Mouse (Mus musculus) lung, postnatal 0 days (tissue): Measurements from ENCODE around the gene Opcml. TPM values are rescaled to one million over a fixed set of nuclear protein-coding genes. Genes with fewer than 3 reads are reported as not detected.

Experiments
- ATAC-seq: fragments of 200-750 bp; cut with Nextera tagmentation; 2 replicates; pipeline ENCODE4 v1.8.0; 2017; ENCODE audit warnings: moderate library complexity
- DNase-seq: peaks from one replicate; pipeline ENCODE4 v3.0.0-alpha.2; 2016; ENCODE audit warnings: low spot score
- H3K27ac ChIP-seq: fragments of 300-500 bp; sonication (generic); 2 replicates; pipeline ENCODE4 v1.5.1; 2014; ENCODE audit warnings: antibody characterized with exemption, mild to moderate bottlenecking, low read length, mixed read lengths
- H3K27me3 ChIP-seq: fragments of 300-500 bp; sonication (generic); replicated peaks from 2 replicates; pipeline ENCODE4 v1.6.1; 2014; ENCODE audit warnings: low read length, mixed read lengths; ENCODE audit not compliant: insufficient read depth
- H3K36me3 ChIP-seq: fragments of 300-500 bp; sonication (generic); 2 replicates; pipeline ENCODE4 v1.6.1; 2014; ENCODE audit warnings: low read length, mixed read lengths; ENCODE audit not compliant: insufficient read depth
- H3K4me1 ChIP-seq: fragments of 300-500 bp; sonication (generic); 2 replicates; pipeline ENCODE4 v1.6.1; 2014; ENCODE audit warnings: antibody characterized with exemption, low read depth, low read length, mixed read lengths; ENCODE audit not compliant: insufficient read depth
- H3K4me2 ChIP-seq: fragments of 300-500 bp; sonication (generic); replicated peaks from 2 replicates; pipeline ENCODE4 v1.6.1; 2014; ENCODE audit warnings: low read depth, mild to moderate bottlenecking, low read length, moderate library complexity, mixed read lengths
- H3K4me3 ChIP-seq: fragments of 300-500 bp; sonication (generic); 2 replicates; pipeline ENCODE4 v1.5.1; 2014; ENCODE audit warnings: low read depth, low read length
- H3K9ac ChIP-seq: fragments of 300-500 bp; sonication (generic); replicated peaks from 2 replicates; pipeline ENCODE4 v1.6.1; 2014; ENCODE audit warnings: low read depth, mild to moderate bottlenecking
- H3K9me3 ChIP-seq: fragments of 300-500 bp; sonication (generic); 2 replicates; pipeline ENCODE4 v1.6.1; 2016; ENCODE audit warnings: low read length, mixed read lengths
- CTCF ChIP-seq: IDR thresholded peaks from 2 replicates; pipeline ENCODE4 v1.5.1; 2016; ENCODE audit warnings: antibody characterized with exemption, mild to moderate bottlenecking
- EP300 ChIP-seq: IDR thresholded peaks from 2 replicates; pipeline ENCODE4 v1.6.1; 2016; ENCODE audit warnings: antibody characterized with exemption, mild to moderate bottlenecking, control low read depth
- WGBS: fragments of 180-500 bp; shearing (Covaris S2); extraction: QIAGEN DNeasy Blood & Tissue Kit; methylation state at CpG from one replicate; pipeline ENCODE4 v1.1.7; 2014; 5-methylcytosine and 5-hydroxymethylcytosine counted together
- polyA plus RNA-seq: library from polyadenylated mRNA; unstranded; fragments of >200 nt; fragmentation: Nextera tagmentation; extraction: Ambion mirVana; gene quantifications from 2 replicates; pipeline ENCODE4 v1.2.1, GENCODE M21; 2015

Opcml gene
- polyA plus RNA-seq, 1 experiment from 2014 or later, result 2.5 TPM

GRCm38 (mm10) chr9:28264761-28265160 lies 474.2 kb downstream of the Opcml start:
- H3K4me2 ChIP-seq, result no peak overlapping the region
- no peaks in the 10 kb centered on the region for H3K9me3 ChIP-seq
- ATAC-seq (no peak), DNase-seq (no peak)
- TF ChIP-seq CTCF (no peak), EP300 (no peak)
- H3K27me3 ChIP-seq, result no peaks in the 10 kb centered on the region
- H3K9ac ChIP-seq, result no peak overlapping the region
- H3K27ac ChIP-seq, result no peak overlapping the region
- no peaks in the 10 kb centered on the region for H3K36me3 ChIP-seq
- no peak overlapping the region for H3K4me3 ChIP-seq
- no peaks in the 10 kb centered on the region for H3K4me1 ChIP-seq
- 41% methylated on average over 6 of the region's 6 CpGs for WGBS

GRCm38 (mm10) chr9:28273816-28274215 lies 483.2 kb downstream of the Opcml start:
- DNase-seq, result peak; percentile 59
- no peaks in the 10 kb centered on the region for H3K4me1 ChIP-seq
- H3K27ac ChIP-seq, result no peak overlapping the region
- 70% methylated on average over 2 of the region's 2 CpGs for WGBS
- 0 out of 2 replicates have a peak, but pooled peaks have one; percentile 19 for ATAC-seq
- no peak overlapping the region for H3K9ac ChIP-seq
- peak; percentile 26; the same call in 1 of the 2 replicates for TF ChIP-seq EP300
- TF ChIP-seq CTCF, result no peak
- no peaks in the 10 kb centered on the region for H3K36me3 ChIP-seq
- H3K4me2 ChIP-seq, result no peak overlapping the region
- no peaks in the 10 kb centered on the region for H3K9me3 ChIP-seq
- H3K4me3 ChIP-seq, result no peak overlapping the region
- no peaks in the 10 kb centered on the region for H3K27me3 ChIP-seq

DNA sequence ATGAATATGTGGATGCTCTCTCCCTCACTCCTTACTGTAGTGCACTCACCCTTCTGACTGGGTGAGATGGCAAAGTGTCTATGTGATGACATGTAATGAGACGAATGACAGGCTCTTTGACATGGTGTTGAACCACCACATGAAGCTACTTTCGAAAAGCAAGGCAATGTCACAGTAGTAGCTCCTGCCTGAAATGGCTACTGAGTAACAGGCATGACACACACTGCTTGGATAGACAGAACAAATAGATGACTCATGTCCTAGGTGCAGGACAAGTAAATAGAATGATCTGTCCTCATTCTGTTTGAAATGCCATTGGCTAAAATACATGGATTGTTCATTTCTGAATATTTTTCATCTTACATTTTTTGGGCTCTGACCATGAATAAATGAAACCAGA lies 488.0 kb downstream of the Opcml start:
- ATAC-seq, result no peak

DNA sequence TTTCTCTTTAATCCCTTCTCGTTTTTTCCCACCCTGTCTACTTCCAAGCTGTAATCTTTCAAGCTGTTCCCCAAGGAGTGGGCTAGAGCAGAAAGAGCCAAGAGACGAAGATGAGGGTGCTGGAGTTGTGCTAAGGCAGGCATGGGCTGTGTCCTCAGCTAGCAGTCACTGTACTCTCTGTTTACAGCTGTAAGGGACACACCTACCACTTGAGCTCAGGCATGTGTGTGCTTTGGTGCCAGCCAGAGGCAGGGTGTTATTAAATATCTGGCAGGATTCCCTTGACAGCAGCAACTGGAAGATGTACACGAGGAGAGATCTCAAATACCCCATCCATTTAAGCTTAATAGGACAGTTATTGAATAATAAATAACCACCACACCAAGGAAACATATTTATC lies 490.4 kb downstream of the Opcml start:
- DNase-seq (peak; percentile 24), ATAC-seq (0 out of 2 replicates have a peak, but pooled peaks have one; percentile 28)
- 20% methylated on average over 3 of the region's 3 CpGs for WGBS

More for the DNA sequence above, 488.0 kb downstream of the Opcml start:
- no peaks in the 10 kb centered on the region for H3K36me3 ChIP-seq
- H3K4me3 ChIP-seq, result no peak overlapping the region
- no peak overlapping the region for H3K4me2 ChIP-seq
- DNase-seq, result no peak
- no peaks in the 10 kb centered on the region for H3K9me3 ChIP-seq
- H3K27ac ChIP-seq, result no peak overlapping the region
- no peaks in the 10 kb centered on the region for H3K4me1 ChIP-seq
- WGBS, result 80% methylated on average over 2 of the region's 2 CpGs
- no peaks in the 10 kb centered on the region for H3K27me3 ChIP-seq
- H3K9ac ChIP-seq, result no peak overlapping the region
- no peak for TF ChIP-seq CTCF
- no peak for TF ChIP-seq EP300

DNA sequence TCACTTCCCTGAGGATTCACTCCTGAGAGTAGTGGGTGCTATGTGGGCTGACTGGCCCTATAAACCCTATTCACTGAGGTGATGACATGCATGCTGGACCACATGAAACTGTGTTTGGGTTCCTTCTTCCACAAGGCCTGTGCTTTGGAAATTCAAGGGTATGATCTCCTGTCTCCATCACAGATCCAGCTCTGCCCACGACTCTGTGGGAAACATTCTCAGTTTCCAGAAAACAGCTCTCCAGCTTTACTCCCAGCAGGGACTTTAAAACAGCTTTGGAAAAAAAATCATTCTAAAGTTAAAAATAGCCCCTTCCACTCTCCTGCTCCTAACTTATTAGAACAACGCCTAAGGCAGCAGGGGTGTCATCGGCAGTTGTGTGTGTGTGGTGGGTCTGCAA lies 491.0 kb downstream of the Opcml start:
- DNase-seq (no peak), ATAC-seq (no peak)
- Histone ChIP-seq H3K4me1 (no peaks in the 10 kb centered on the region), H3K27ac (no peak overlapping the region), H3K9me3 (no peaks in the 10 kb centered on the region), H3K27me3 (no peaks in the 10 kb centered on the region), H3K36me3 (no peaks in the 10 kb centered on the region), H3K9ac (no peak overlapping the region), H3K4me3 (no peak overlapping the region), H3K4me2 (no peak overlapping the region)
- WGBS, result 59% methylated on average over 3 of the region's 3 CpGs
- TF ChIP-seq EP300, result no peak
- no peak for TF ChIP-seq CTCF

More for the DNA sequence above, 490.4 kb downstream of the Opcml start:
- H3K9me3 ChIP-seq, result no peaks in the 10 kb centered on the region
- H3K4me2 ChIP-seq, result no peak overlapping the region
- no peak overlapping the region for H3K9ac ChIP-seq
- no peaks in the 10 kb centered on the region for H3K27me3 ChIP-seq
- H3K4me1 ChIP-seq, result no peaks in the 10 kb centered on the region
- no peaks in the 10 kb centered on the region for H3K36me3 ChIP-seq
- TF ChIP-seq EP300 (no peak), CTCF (no peak)
- no peak overlapping the region for H3K27ac ChIP-seq
- no peak overlapping the region for H3K4me3 ChIP-seq

- Histone ChIP-seq H3K9me3 (no peaks in the 10 kb centered on the region), H3K36me3 (no peaks in the 10 kb centered on the region), H3K4me1 (no peaks in the 10 kb centered on the region), H3K4me2 (no peak overlapping the region), H3K27ac (no peak overlapping the region), H3K4me3 (no peak overlapping the region), H3K9ac (no peak overlapping the region), H3K27me3 (no peaks in the 10 kb centered on the region)
- no peak for TF ChIP-seq EP300
- TF ChIP-seq CTCF, result no peak
- WGBS, result 75% methylated on average over 3 of the region's 3 CpGs
- ATAC-seq (no peak), DNase-seq (no peak)
These were observed 494.4 kb downstream of the Opcml start for GRCm38 (mm10) chr9:28285016-28285415.

- Histone ChIP-seq H3K9ac (no peak overlapping the region), H3K4me1 (no peaks in the 10 kb centered on the region), H3K27me3 (no peaks in the 10 kb centered on the region), H3K27ac (no peak overlapping the region), H3K4me3 (no peak overlapping the region), H3K36me3 (no peaks in the 10 kb centered on the region), H3K9me3 (no peaks in the 10 kb centered on the region), H3K4me2 (no peak overlapping the region)
- no peak for DNase-seq
- WGBS, result 72% methylated on average over 7 of the region's 7 CpGs
- TF ChIP-seq EP300 (no peak), CTCF (no peak)
- ATAC-seq, result no peak
These were observed 495.8 kb downstream of the Opcml start for GRCm38 (mm10) chr9:28286384-28286783.
